Mouse (Mus musculus): ENCODE measurements around the gene Itgbl1. TPM values are rescaled to one million over a fixed set of nuclear protein-coding genes. Genes with fewer than 3 reads are reported as not detected.
A peak's percentile ranks its signal among the peaks of the same experiment; 100 is the strongest.

The Itgbl1 gene
- total RNA-seq, 2 experiments from 2014 or later = 14.8 to 17.4 TPM

DNA sequence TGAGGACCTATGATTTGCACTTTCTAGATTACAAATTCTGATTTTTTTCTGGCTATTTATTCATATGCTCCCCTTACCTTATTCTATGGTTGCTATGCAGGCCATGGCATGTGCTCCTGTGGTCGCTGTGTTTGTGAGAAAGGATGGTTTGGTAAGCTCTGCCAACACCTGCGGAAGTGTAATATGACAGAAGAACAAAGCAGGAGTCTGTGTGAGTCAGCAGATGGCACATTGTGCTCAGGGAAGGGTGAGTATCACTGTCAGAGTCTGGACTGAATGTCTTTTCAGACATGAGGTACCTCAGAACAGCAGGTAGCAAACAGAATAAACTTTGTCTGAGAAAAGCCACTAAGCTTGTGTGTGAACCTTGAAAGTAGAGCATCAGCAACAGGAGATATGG is 306.8 kb downstream of the Itgbl1 start:
- no peak for DNase-seq (ENCODE audit: low spot score in 2 of 2)

DNA sequence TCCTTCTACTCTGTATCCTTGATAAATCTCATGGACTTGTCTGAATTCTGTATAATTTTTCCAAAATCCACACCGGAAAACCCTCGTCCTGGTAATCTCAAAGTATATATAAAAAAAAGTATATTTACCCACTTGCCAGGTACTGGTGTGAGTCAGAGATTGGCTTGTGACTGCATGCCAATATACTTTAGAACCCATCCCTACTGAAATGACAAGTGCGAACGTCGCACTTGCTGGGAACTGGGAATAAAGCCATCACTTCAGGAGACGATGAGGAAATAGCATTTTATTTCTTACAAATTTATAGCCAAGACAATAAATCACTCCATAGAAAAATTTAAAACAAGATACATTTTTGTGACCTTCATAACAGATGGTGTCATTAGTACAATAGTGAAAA is 308.2 kb downstream of the Itgbl1 start:
- DNase-seq (ENCODE audit: low spot score in 2 of 2) = no peak

DNA sequence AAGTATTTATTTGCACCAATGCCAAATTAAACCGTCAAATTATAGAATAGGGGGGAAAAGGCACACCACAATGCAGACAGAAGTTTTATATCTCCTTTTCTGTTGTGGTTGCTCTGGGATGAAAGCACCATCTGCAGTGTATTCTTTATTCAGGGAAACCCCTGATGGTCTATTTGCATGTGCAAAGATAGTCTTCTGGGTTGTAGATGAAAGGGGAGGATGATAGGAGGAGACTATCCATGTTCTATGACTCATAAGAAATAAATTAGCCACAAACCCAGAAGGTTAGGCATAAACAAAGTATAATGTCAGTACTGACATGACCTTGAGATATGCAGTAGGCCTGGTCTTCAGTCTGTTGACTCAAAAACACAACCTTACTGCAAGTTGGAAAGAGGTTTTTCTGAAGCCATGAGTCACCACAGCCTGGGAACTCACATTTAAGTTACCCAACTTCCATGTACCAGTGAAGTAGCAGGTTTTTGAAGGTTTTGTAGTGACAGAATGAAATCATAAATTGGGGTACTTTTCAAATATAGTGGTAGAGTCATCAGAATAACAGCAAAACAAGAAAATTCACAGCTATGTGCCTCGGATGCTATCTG is 330.9 kb downstream of the Itgbl1 start:
- peak in 1 of 2 experiments; percentile 24 for DNase-seq (ENCODE audit: low spot score in 2 of 2)

Other genes with a start within 250 kb of the Itgbl1 start
- gene Nalcn, start 32.8 kb upstream of the Itgbl1 start, total RNA-seq (2021) = 10 to 100 TPM; 61.6 to 66.4 TPM

All from layer of hippocampus, postnatal 14 days (tissue).